Mouse (Mus musculus) stomach, embryonic 14.5 days (tissue): ENCODE measurements around the gene Ucn3. TPM values are rescaled to one million over a fixed set of nuclear protein-coding genes. Genes with fewer than 3 reads are reported as not detected.

Experiments
- ATAC-seq: fragments of 200-750 bp; cut with Nextera tagmentation; 2 replicates; pipeline ENCODE4 v1.8.0; 2017; ENCODE audit warnings: low read depth, moderate TSS enrichment; ENCODE audit not compliant: insufficient number of reproducible peaks, insufficient read depth, low FRiP score
- H3K27ac ChIP-seq: fragments of 300-500 bp; sonication (generic); 2 replicates; pipeline ENCODE4 v1.5.1; 2014; ENCODE audit warnings: mild to moderate bottlenecking, low read length, moderate library complexity, mixed read lengths
- H3K27me3 ChIP-seq: fragments of 300-500 bp; sonication (generic); 2 replicates; pipeline ENCODE4 v1.6.1; 2014; ENCODE audit warnings: low read length, control low read depth, mixed read lengths; ENCODE audit not compliant: control insufficient read depth, insufficient read depth
- H3K36me3 ChIP-seq: fragments of 300-500 bp; sonication (generic); 2 replicates; pipeline ENCODE4 v1.6.1; 2014; ENCODE audit warnings: mild to moderate bottlenecking, control low read depth, low read length, moderate library complexity, mixed read lengths; ENCODE audit not compliant: control insufficient read depth, insufficient read depth
- H3K4me1 ChIP-seq: fragments of 300-500 bp; sonication (generic); 2 replicates; pipeline ENCODE4 v1.6.1; 2014; ENCODE audit warnings: low read length, control low read depth, mixed read lengths; ENCODE audit not compliant: control insufficient read depth, insufficient read depth
- H3K4me2 ChIP-seq: fragments of 300-500 bp; sonication (generic); replicated peaks from 2 replicates; pipeline ENCODE4 v1.6.1; 2014; ENCODE audit warnings: low read depth, low read length, control low read depth
- H3K4me3 ChIP-seq: fragments of 300-500 bp; sonication (generic); 2 replicates; pipeline ENCODE4 v1.5.1; 2014; ENCODE audit warnings: low read depth, low read length, control low read depth
- H3K9ac ChIP-seq: fragments of 300-500 bp; sonication (generic); replicated peaks from 2 replicates; pipeline ENCODE4 v1.6.1; 2014; ENCODE audit warnings: low read depth, mild to moderate bottlenecking, control low read depth, low read length, moderate library complexity, mixed read lengths
- H3K9me3 ChIP-seq: fragments of 300-500 bp; sonication (generic); 2 replicates; pipeline ENCODE4 v1.6.1; 2016; ENCODE audit warnings: low read depth, low read length, control low read depth; ENCODE audit not compliant: control insufficient read depth
- WGBS: fragments of 180-500 bp; shearing (Covaris S2); extraction: QIAGEN DNeasy Blood & Tissue Kit; methylation state at CpG from one replicate; pipeline ENCODE4 v1.1.7; 2014; 5-methylcytosine and 5-hydroxymethylcytosine counted together
- polyA plus RNA-seq: library from polyadenylated mRNA; unstranded; fragments of >200 nt; fragmentation: Nextera tagmentation; extraction: Ambion mirVana; gene quantifications from 2 replicates; pipeline ENCODE4 v1.2.1, GENCODE M21; 2014

The Ucn3 gene
- polyA plus RNA-seq, 1 experiment from 2014 or later: 0.16 TPM

- Histone ChIP-seq H3K27ac (no peak overlapping the region), H3K9ac (no peak overlapping the region), H3K4me1 (0 out of 2 replicates have a peak, but pooled peaks cover 3% of the 10 kb centered on the region), H3K4me3 (no peak overlapping the region), H3K4me2 (no peak overlapping the region), H3K36me3 (no peaks in the 10 kb centered on the region), H3K9me3 (no peaks in the 10 kb centered on the region), H3K27me3 (no peaks in the 10 kb centered on the region)
- 30% methylated on average over 5 of the region's 5 CpGs for WGBS
- ATAC-seq: no peak
Observed at GRCm38 (mm10) chr13:3896913-3897312, 48.2 kb downstream of the Ucn3 start.

- no peaks in the 10 kb centered on the region for H3K9me3 ChIP-seq
- no peaks in the 10 kb centered on the region for H3K27me3 ChIP-seq
- no peak overlapping the region for H3K4me3 ChIP-seq
- no peak for ATAC-seq
- no peaks in the 10 kb centered on the region for H3K36me3 ChIP-seq
- H3K4me1 ChIP-seq: 0 out of 2 replicates have a peak, but pooled peaks cover 3% of the 10 kb centered on the region
- H3K27ac ChIP-seq: no peak overlapping the region
- 89% methylated on average over 6 of the region's 6 CpGs for WGBS
- no peak overlapping the region for H3K4me2 ChIP-seq
- no peak overlapping the region for H3K9ac ChIP-seq
Observed at GRCm38 (mm10) chr13:3896032-3896431, 49.1 kb downstream of the Ucn3 start.

GRCm38 (mm10) chr13:3895397-3895980, 49.7 kb downstream of the Ucn3 start:
- H3K9ac ChIP-seq: no peak overlapping the region
- no peak for ATAC-seq
- H3K4me2 ChIP-seq: no peak overlapping the region
- H3K27ac ChIP-seq: no peak overlapping the region
- H3K4me3 ChIP-seq: no peak overlapping the region
- no peaks in the 10 kb centered on the region for H3K27me3 ChIP-seq
- no peaks in the 10 kb centered on the region for H3K36me3 ChIP-seq
- 70% methylated on average over 8 of the region's 8 CpGs for WGBS
- no peaks in the 10 kb centered on the region for H3K9me3 ChIP-seq
- 0 out of 2 replicates have a peak, but pooled peaks cover 3% of the 10 kb centered on the region for H3K4me1 ChIP-seq

- Histone ChIP-seq H3K27me3 (no peaks in the 10 kb centered on the region), H3K9me3 (no peaks in the 10 kb centered on the region), H3K4me2 (no peak overlapping the region), H3K4me1 (0 out of 2 replicates have a peak, but pooled peaks cover 3% of the 10 kb centered on the region), H3K27ac (no peak overlapping the region), H3K36me3 (no peaks in the 10 kb centered on the region), H3K4me3 (no peak overlapping the region), H3K9ac (no peak overlapping the region)
- no peak for ATAC-seq
- 66% methylated on average over 8 of the region's 8 CpGs for WGBS
Observed at GRCm38 (mm10) chr13:3894549-3894948, 50.6 kb downstream of the Ucn3 start.

- H3K4me1 ChIP-seq: 0 out of 2 replicates have a peak, but pooled peaks cover 3% of the 10 kb centered on the region
- WGBS: under 1% methylated on average over 35 of the region's 35 CpGs
- peak; percentile 98 for ATAC-seq
- peaks cover 4% of the 10 kb centered on the region; the same call in 1 of the 2 replicates for H3K36me3 ChIP-seq
- H3K9ac ChIP-seq: peak overlapping the region; percentile 47
- H3K4me3 ChIP-seq: peak overlapping the region; percentile 60
- no peaks in the 10 kb centered on the region for H3K27me3 ChIP-seq
- peak overlapping the region; percentile 73 for H3K27ac ChIP-seq
- H3K9me3 ChIP-seq: no peaks in the 10 kb centered on the region
- peak overlapping the region; percentile 52 for H3K4me2 ChIP-seq
Observed at GRCm38 (mm10) chr13:3893126-3893734, 51.9 kb downstream of the Ucn3 start.

GRCm38 (mm10) chr13:3892601-3893000, 52.5 kb downstream of the Ucn3 start:
- peaks cover 11% of the 10 kb centered on the region for H3K36me3 ChIP-seq
- peak overlapping the region; percentile 52 for H3K4me2 ChIP-seq
- no peaks in the 10 kb centered on the region for H3K9me3 ChIP-seq
- peak overlapping the region; percentile 60 for H3K4me3 ChIP-seq
- no peak for ATAC-seq
- H3K27me3 ChIP-seq: no peaks in the 10 kb centered on the region
- peak overlapping the region; percentile 47 for H3K9ac ChIP-seq
- H3K4me1 ChIP-seq: 0 out of 2 replicates have a peak, but pooled peaks cover 3% of the 10 kb centered on the region
- WGBS: 11% methylated on average over 7 of the region's 7 CpGs
- no peak overlapping the region; the same call in 1 of the 2 replicates for H3K27ac ChIP-seq

GRCm38 (mm10) chr13:3891479-3892087, 53.6 kb downstream of the Ucn3 start:
- peak overlapping the region; percentile 52 for H3K4me2 ChIP-seq
- 0 out of 2 replicates have a peak, but pooled peaks cover 3% of the 10 kb centered on the region for H3K4me1 ChIP-seq
- H3K27ac ChIP-seq: no peak overlapping the region
- no peaks in the 10 kb centered on the region for H3K9me3 ChIP-seq
- H3K27me3 ChIP-seq: no peaks in the 10 kb centered on the region
- H3K9ac ChIP-seq: peak overlapping the region; percentile 47; the same call in 1 of the 2 replicates
- peak overlapping the region; percentile 60 for H3K4me3 ChIP-seq
- WGBS: 23% methylated on average over 8 of the region's 8 CpGs
- peaks cover 21% of the 10 kb centered on the region for H3K36me3 ChIP-seq
- no peak for ATAC-seq
